Mouse (Mus musculus) liver, embryonic 14.5 days (tissue): ENCODE results near the gene Hbp1. TPM values are rescaled to one million over a fixed set of nuclear protein-coding genes. Genes with fewer than 3 reads are reported as not detected.

ENCODE experiments used
- ATAC-seq: fragments of 200-750 bp; cut with Nextera tagmentation; 2 replicates; pipeline ENCODE4 v1.8.0; 2017; ENCODE audit warnings: moderate number of reproducible peaks, mild to moderate bottlenecking, moderate library complexity; ENCODE audit not compliant: insufficient read depth
- DNase-seq, 3 experiments: peaks; one replicate each; pipeline ENCODE4 v3.0.0-alpha.2; 2012 to 2013; ENCODE audit warnings: low read depth in 3 of 3, low spot score in 3 of 3
- H3K27ac ChIP-seq: fragments of 300-500 bp; sonication (generic); 2 replicates; pipeline ENCODE4 v1.5.1; 2014; ENCODE audit warnings: moderate library complexity, mild to moderate bottlenecking, control low read depth, inconsistent platforms
- H3K27me3 ChIP-seq: fragments of 300-500 bp; sonication (generic); 2 replicates; pipeline ENCODE4 v1.6.1; 2014; ENCODE audit warnings: mild to moderate bottlenecking, low read length, moderate library complexity; ENCODE audit not compliant: control insufficient read depth, insufficient read depth
- H3K36me3 ChIP-seq: fragments of 300-500 bp; sonication (generic); replicated peaks from 2 replicates; pipeline ENCODE4 v1.6.1; 2014; ENCODE audit warnings: low read depth; ENCODE audit not compliant: control insufficient read depth, insufficient read depth
- H3K4me1 ChIP-seq, 2 experiments: fragments of 200-500 bp in 1 of 2; fragments of 300-500 bp in 1 of 2; sonication (generic) in 1 of 2; replicated peaks; 2 replicates each; pipeline ENCODE4 v1.6.1; 2012 to 2014; ENCODE audit warnings: antibody characterized with exemption in 1 of 2, inconsistent platforms in 1 of 2, low read length in 1 of 2; ENCODE audit not compliant: control insufficient read depth in 2 of 2, insufficient read depth in 2 of 2
- H3K4me2 ChIP-seq: fragments of 300-500 bp; sonication (generic); 2 replicates; pipeline ENCODE4 v1.6.1; 2014; ENCODE audit warnings: low read depth, mild to moderate bottlenecking, control low read depth, moderate library complexity
- H3K4me3 ChIP-seq, 2 experiments: fragments of 200-500 bp in 1 of 2; fragments of 300-500 bp in 1 of 2; sonication (generic) in 1 of 2; 2 replicates each; pipeline ENCODE4 v1.5.1; 2012 to 2014; ENCODE audit warnings: low read depth in 2 of 2, low read length in 2 of 2, mild to moderate bottlenecking in 2 of 2, control low read depth in 1 of 2, inconsistent platforms in 1 of 2, moderate library complexity in 1 of 2; ENCODE audit not compliant: insufficient read depth in 1 of 2
- H3K9ac ChIP-seq: fragments of 300-500 bp; sonication (generic); replicated peaks from 2 replicates; pipeline ENCODE4 v1.6.1; 2014; ENCODE audit warnings: mild to moderate bottlenecking, control low read depth, moderate library complexity
- H3K9me3 ChIP-seq: fragments of 300-500 bp; sonication (generic); 2 replicates; pipeline ENCODE4 v1.6.1; 2016; ENCODE audit warnings: low read length, mixed read lengths; ENCODE audit not compliant: control insufficient read depth
- CTCF ChIP-seq: IDR thresholded peaks from 2 replicates; pipeline ENCODE4 v1.5.1; 2016; ENCODE audit warnings: antibody characterized with exemption, low read depth, control low read depth
- EP300 ChIP-seq: IDR thresholded peaks from 2 replicates; pipeline ENCODE4 v1.6.1; 2016; ENCODE audit warnings: antibody characterized with exemption, low read depth
- WGBS: fragments of 180-500 bp; shearing (Covaris S2); extraction: QIAGEN DNeasy Blood & Tissue Kit; methylation state at CpG from one replicate; pipeline ENCODE4 v1.1.7; 2014; ENCODE audit not compliant: insufficient replicate concordance; 5-methylcytosine and 5-hydroxymethylcytosine counted together
- polyA plus RNA-seq, 2 experiments: library from polyadenylated mRNA; depleted of rRNA in 1 of 2; stranded (reverse) in 1 of 2; unstranded in 1 of 2; fragments of >200 nt; fragmentation: Nextera tagmentation in 1 of 2; extraction: Ambion mirVana in 1 of 2; gene quantifications; 2 replicates each; pipeline versions ENCODE4 v1.2.1 to v1.2.3; 2012 to 2014

Gene Hbp1
- polyA plus RNA-seq, 2 experiments = 27.0 to 32.8 TPM

GRCm38 (mm10) chr12:31892771-31893170, 57.6 kb downstream of the Hbp1 start:
- DNase-seq (no peak), ATAC-seq (no peak)
- Histone ChIP-seq H3K4me2 (no peak overlapping the region), H3K4me3 (no peak overlapping the region), H3K9ac (no peak overlapping the region), H3K27ac (no peak overlapping the region), H3K27me3 (no peaks in the 10 kb centered on the region), H3K4me1 (no peaks in the 10 kb centered on the region), H3K9me3 (no peaks in the 10 kb centered on the region), H3K36me3 (no peaks in the 10 kb centered on the region)
- TF ChIP-seq EP300 = no peak
- no peak for TF ChIP-seq CTCF
- 87% methylated on average over 7 of the region's 7 CpGs for WGBS

GRCm38 (mm10) chr12:31892079-31892478, 58.3 kb downstream of the Hbp1 start:
- TF ChIP-seq EP300 = no peak
- no peak for TF ChIP-seq CTCF
- Histone ChIP-seq H3K4me2 (no peak overlapping the region), H3K4me1 (no peaks in the 10 kb centered on the region), H3K9ac (no peak overlapping the region), H3K4me3 (no peak overlapping the region), H3K36me3 (no peaks in the 10 kb centered on the region), H3K27ac (no peak overlapping the region), H3K9me3 (no peaks in the 10 kb centered on the region), H3K27me3 (no peaks in the 10 kb centered on the region)
- DNase-seq = no peak
- ATAC-seq = no peak

GRCm38 (mm10) chr12:31890685-31891084, 59.6 kb downstream of the Hbp1 start:
- WGBS = 71% methylated on average over 6 of the region's 6 CpGs

GRCm38 (mm10) chr12:31885844-31886606, 64.3 kb downstream of the Hbp1 start:
- TF ChIP-seq EP300 = no peak
- no peak for TF ChIP-seq CTCF
- Histone ChIP-seq H3K4me1 (no peaks in the 10 kb centered on the region), H3K27ac (no peak overlapping the region), H3K9me3 (no peaks in the 10 kb centered on the region), H3K4me2 (no peak overlapping the region), H3K27me3 (no peaks in the 10 kb centered on the region), H3K9ac (no peak overlapping the region), H3K4me3 (no peak overlapping the region), H3K36me3 (no peaks in the 10 kb centered on the region)
- 80% methylated on average over 11 of the region's 11 CpGs for WGBS
- ATAC-seq (no peak), DNase-seq (no peak)

More at GRCm38 (mm10) chr12:31890685-31891084, 59.6 kb downstream of the Hbp1 start:
- H3K4me1 ChIP-seq = no peaks in the 10 kb centered on the region
- H3K9ac ChIP-seq = no peak overlapping the region
- no peak overlapping the region for H3K4me2 ChIP-seq
- no peaks in the 10 kb centered on the region for H3K9me3 ChIP-seq
- no peaks in the 10 kb centered on the region for H3K27me3 ChIP-seq
- TF ChIP-seq CTCF (no peak), EP300 (no peak)
- no peak overlapping the region for H3K27ac ChIP-seq
- H3K4me3 ChIP-seq = no peak overlapping the region
- H3K36me3 ChIP-seq = no peaks in the 10 kb centered on the region
- DNase-seq = no peak
- ATAC-seq = no peak

- H3K9ac ChIP-seq = no peak overlapping the region
- H3K27me3 ChIP-seq = no peaks in the 10 kb centered on the region
- H3K4me2 ChIP-seq = no peak overlapping the region
- ATAC-seq (no peak), DNase-seq (no peak)
- H3K9me3 ChIP-seq = no peaks in the 10 kb centered on the region
- WGBS = 50% methylated on average over 4 of the region's 4 CpGs
- no peaks in the 10 kb centered on the region for H3K4me1 ChIP-seq
- no peaks in the 10 kb centered on the region for H3K36me3 ChIP-seq
- H3K27ac ChIP-seq = no peak overlapping the region
- no peak for TF ChIP-seq EP300
- TF ChIP-seq CTCF = no peak
- H3K4me3 ChIP-seq = no peak overlapping the region
These were observed 65.3 kb downstream of the Hbp1 start for GRCm38 (mm10) chr12:31885084-31885483.
